Mouse (Mus musculus) intestine, embryonic 16.5 days (tissue): ENCODE results near the gene Ech1. TPM values are rescaled to one million over a fixed set of nuclear protein-coding genes. Genes with fewer than 3 reads are reported as not detected.
A peak's percentile ranks its signal among the peaks of the same experiment; 100 is the strongest.

Source experiments
- ATAC-seq: fragments of 200-750 bp; cut with Nextera tagmentation; 2 replicates; pipeline ENCODE4 v1.8.0; 2017; ENCODE audit warnings: moderate TSS enrichment, moderate library complexity
- H3K27ac ChIP-seq: fragments of 300-500 bp; sonication (generic); 2 replicates; pipeline ENCODE4 v1.5.1; 2014; ENCODE audit warnings: mild to moderate bottlenecking, low read length
- H3K27me3 ChIP-seq: fragments of 300-500 bp; sonication (generic); replicated peaks from 2 replicates; pipeline ENCODE4 v1.6.1; 2014; ENCODE audit warnings: low read length, control low read depth, mixed read lengths; ENCODE audit not compliant: control insufficient read depth, insufficient read depth
- H3K36me3 ChIP-seq: fragments of 300-500 bp; sonication (generic); 2 replicates; pipeline ENCODE4 v1.6.1; 2014; ENCODE audit warnings: low read length, control low read depth; ENCODE audit not compliant: control insufficient read depth, insufficient read depth
- H3K4me1 ChIP-seq: fragments of 300-500 bp; sonication (generic); 2 replicates; pipeline ENCODE4 v1.6.1; 2014; ENCODE audit warnings: low read length, control low read depth, mixed read lengths; ENCODE audit not compliant: control insufficient read depth, insufficient read depth
- H3K4me2 ChIP-seq: fragments of 300-500 bp; sonication (generic); 2 replicates; pipeline ENCODE4 v1.6.1; 2014; ENCODE audit warnings: low read depth, low read length, control low read depth
- H3K4me3 ChIP-seq: fragments of 300-500 bp; sonication (generic); 2 replicates; pipeline ENCODE4 v1.5.1; 2014; ENCODE audit warnings: mild to moderate bottlenecking, low read length
- H3K9ac ChIP-seq: fragments of 300-500 bp; sonication (generic); 2 replicates; pipeline ENCODE4 v1.6.1; 2014; ENCODE audit warnings: low read depth, low read length
- H3K9me3 ChIP-seq: fragments of 300-500 bp; sonication (generic); 2 replicates; pipeline ENCODE4 v1.6.1; 2016; ENCODE audit warnings: low read length, control low read depth; ENCODE audit not compliant: control insufficient read depth
- WGBS: fragments of 180-500 bp; shearing (Covaris S2); extraction: QIAGEN DNeasy Blood & Tissue Kit; methylation state at CpG from one replicate; pipeline ENCODE4 v1.1.7; 2014; 5-methylcytosine and 5-hydroxymethylcytosine counted together
- polyA plus RNA-seq: library from polyadenylated mRNA; unstranded; fragments of >200 nt; fragmentation: Nextera tagmentation; extraction: Ambion mirVana; gene quantifications from 2 replicates; pipeline ENCODE4 v1.2.1, GENCODE M21; 2015

Gene Ech1
- polyA plus RNA-seq, 1 experiment from 2014 or later: 347 TPM

- H3K36me3 ChIP-seq: peaks cover 12% of the 10 kb centered on the region
- no peaks in the 10 kb centered on the region for H3K9me3 ChIP-seq
- ATAC-seq: peak; percentile 77
- H3K9ac ChIP-seq: peak overlapping the region; percentile 56
- WGBS: 43% methylated on average over 6 of the region's 6 CpGs
- peak overlapping the region; percentile 14; the same call in 1 of the 2 replicates for H3K4me3 ChIP-seq
- peak overlapping the region; percentile 96 for H3K27ac ChIP-seq
- H3K4me1 ChIP-seq: peaks cover 18% of the 10 kb centered on the region
- peak overlapping the region; percentile 43 for H3K4me2 ChIP-seq
- no peaks in the 10 kb centered on the region for H3K27me3 ChIP-seq
Observed at GRCm38 (mm10) chr7:28832137-28832536, 7.1 kb downstream of the Ech1 start.

- Histone ChIP-seq H3K36me3 (peaks cover 12% of the 10 kb centered on the region), H3K9me3 (no peaks in the 10 kb centered on the region), H3K27me3 (no peaks in the 10 kb centered on the region), H3K27ac (peak within 1 kb of the TSS; percentile 96), H3K4me2 (peak within 1 kb of the TSS; percentile 60; the same call in 1 of the 2 replicates), H3K4me1 (peaks cover 9% of the 10 kb centered on the region), H3K9ac (peak within 1 kb of the TSS; percentile 74), H3K4me3 (peak within 1 kb of the TSS; percentile 49)
- ATAC-seq: peak; percentile 84
- WGBS: 64% methylated on average over 6 of the region's 6 CpGs
Observed at GRCm38 (mm10) chr7:28833723-28834347, 8.8 kb downstream of the Ech1 start, which contains the start of gene Lgals4. Gene Lgals4 (plus strand): TSS chr7:28833854.

DNA sequence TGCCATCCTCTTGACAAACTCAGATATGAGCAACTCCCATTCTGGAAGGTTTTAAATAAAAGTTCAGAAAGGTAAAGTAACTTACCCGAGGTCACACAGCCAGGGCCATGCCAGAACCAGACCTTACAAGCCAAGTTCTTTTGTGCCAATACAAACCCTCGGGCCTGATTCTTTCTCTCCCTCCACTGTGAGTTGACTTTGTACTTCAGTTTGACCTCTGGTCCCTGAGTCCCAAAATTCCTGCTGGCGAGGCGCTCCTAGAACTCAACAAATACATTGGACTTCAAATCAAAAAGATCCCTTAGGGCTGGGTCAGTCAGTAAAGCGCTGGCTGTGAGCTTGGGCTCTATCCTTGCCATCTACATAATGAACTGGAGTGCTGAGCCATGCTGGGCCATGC is 11.9 kb downstream of the Ech1 start:
- ATAC-seq: no peak
- H3K9me3 ChIP-seq: no peaks in the 10 kb centered on the region
- peak overlapping the region; percentile 60 for H3K4me2 ChIP-seq
- H3K4me3 ChIP-seq: peak overlapping the region; percentile 49
- H3K27ac ChIP-seq: peak overlapping the region; percentile 75
- H3K4me1 ChIP-seq: no peaks in the 10 kb centered on the region
- 77% methylated on average over 5 of the region's 5 CpGs for WGBS
- no peaks in the 10 kb centered on the region for H3K36me3 ChIP-seq
- no peaks in the 10 kb centered on the region for H3K27me3 ChIP-seq
- peak overlapping the region; percentile 74 for H3K9ac ChIP-seq

- 58% methylated on average over 9 of the region's 9 CpGs for WGBS
- Histone ChIP-seq H3K4me2 (peak overlapping the region; percentile 60), H3K4me3 (peak overlapping the region; percentile 32), H3K9me3 (no peaks in the 10 kb centered on the region), H3K27me3 (no peaks in the 10 kb centered on the region), H3K27ac (peak overlapping the region; percentile 75), H3K9ac (peak overlapping the region; percentile 49), H3K4me1 (no peaks in the 10 kb centered on the region), H3K36me3 (no peaks in the 10 kb centered on the region)
- ATAC-seq: peak; percentile 60
Observed at GRCm38 (mm10) chr7:28838331-28838730, 13.3 kb downstream of the Ech1 start.

DNA sequence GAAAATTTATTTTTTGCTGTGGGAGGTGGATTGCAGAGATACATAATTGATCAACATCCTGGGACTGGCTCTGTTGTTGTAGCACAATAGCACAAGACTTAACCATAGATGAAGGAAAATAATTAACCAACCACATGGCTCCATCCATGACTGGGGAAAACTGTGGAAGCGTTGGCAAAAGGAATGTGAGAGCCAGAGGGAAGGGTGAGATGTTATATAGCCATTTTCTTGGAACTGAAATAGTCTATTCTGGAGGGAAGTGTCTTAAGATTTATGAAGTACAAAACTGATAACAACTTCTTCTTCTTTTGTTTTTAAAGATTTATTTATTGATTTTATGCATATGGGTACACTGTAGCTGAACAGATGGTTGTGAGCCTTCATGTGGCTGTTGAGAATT is 22.3 kb downstream of the Ech1 start:
- Histone ChIP-seq H3K9ac (no peak overlapping the region), H3K4me2 (no peak overlapping the region), H3K27ac (no peak overlapping the region), H3K9me3 (no peaks in the 10 kb centered on the region), H3K4me3 (no peak overlapping the region), H3K36me3 (no peaks in the 10 kb centered on the region), H3K4me1 (peaks cover 10% of the 10 kb centered on the region), H3K27me3 (no peaks in the 10 kb centered on the region)
- no peak for ATAC-seq
- 63% methylated on average over 1 of the region's 1 CpGs for WGBS

- H3K27me3 ChIP-seq: no peaks in the 10 kb centered on the region
- H3K9me3 ChIP-seq: no peaks in the 10 kb centered on the region
- 23% methylated on average over 1 of the region's 1 CpGs for WGBS
- no peaks in the 10 kb centered on the region for H3K36me3 ChIP-seq
- H3K4me1 ChIP-seq: peaks cover 10% of the 10 kb centered on the region
- H3K4me3 ChIP-seq: no peak overlapping the region
- no peak overlapping the region for H3K4me2 ChIP-seq
- peak; percentile 68 for ATAC-seq
- peak overlapping the region; percentile 65 for H3K27ac ChIP-seq
- H3K9ac ChIP-seq: peak overlapping the region; percentile 40; the same call in 1 of the 2 replicates
Observed at GRCm38 (mm10) chr7:28849700-28850236, 24.8 kb downstream of the Ech1 start.

- Histone ChIP-seq H3K36me3 (no peaks in the 10 kb centered on the region), H3K27me3 (no peaks in the 10 kb centered on the region), H3K27ac (peak overlapping the region; percentile 65), H3K4me1 (peaks cover 10% of the 10 kb centered on the region), H3K9ac (no peak overlapping the region), H3K4me3 (no peak overlapping the region), H3K9me3 (no peaks in the 10 kb centered on the region), H3K4me2 (peak overlapping the region; percentile 11; the same call in 1 of the 2 replicates)
- WGBS: 80% methylated on average over 4 of the region's 4 CpGs
- ATAC-seq: peak; percentile 65
Observed at GRCm38 (mm10) chr7:28850642-28851041, 25.6 kb downstream of the Ech1 start.

DNA sequence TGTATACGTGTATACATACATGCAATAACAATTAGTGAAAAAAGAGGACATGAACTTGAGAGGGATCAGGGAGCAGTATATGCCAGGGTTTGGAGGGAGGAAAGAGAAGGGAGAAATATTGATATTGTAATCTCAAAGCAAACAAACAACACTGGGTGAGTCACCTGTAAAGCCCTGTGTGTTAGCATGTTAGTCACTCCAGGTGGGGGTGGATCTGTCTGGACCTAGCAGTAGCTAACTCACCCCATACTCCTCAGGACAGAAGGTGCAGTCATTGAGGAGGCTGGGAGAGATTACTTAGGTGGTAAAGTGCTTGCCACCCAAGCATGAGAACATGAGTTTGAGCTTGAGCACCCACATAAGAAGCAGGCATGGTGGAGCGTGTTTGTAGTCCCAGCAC is 34.9 kb downstream of the Ech1 start:
- peaks cover 9% of the 10 kb centered on the region; the same call in 1 of the 2 replicates for H3K4me1 ChIP-seq
- no peaks in the 10 kb centered on the region for H3K36me3 ChIP-seq
- no peak overlapping the region for H3K4me3 ChIP-seq
- no peak overlapping the region for H3K27ac ChIP-seq
- no peak for ATAC-seq
- H3K9ac ChIP-seq: no peak overlapping the region
- no peak overlapping the region for H3K4me2 ChIP-seq
- peaks cover 4% of the 10 kb centered on the region; the same call in 1 of the 2 replicates for H3K9me3 ChIP-seq
- no peaks in the 10 kb centered on the region for H3K27me3 ChIP-seq
- WGBS: 93% methylated on average over 2 of the region's 2 CpGs

GRCm38 (mm10) chr7:28860898-28861297 is 35.9 kb downstream of the Ech1 start:
- WGBS: 89% methylated on average over 6 of the region's 6 CpGs

More at GRCm38 (mm10) chr7:28860898-28861297, 35.9 kb downstream of the Ech1 start:
- Histone ChIP-seq H3K9ac (no peak overlapping the region), H3K27ac (no peak overlapping the region), H3K36me3 (no peaks in the 10 kb centered on the region), H3K27me3 (no peaks in the 10 kb centered on the region), H3K9me3 (peaks cover 4% of the 10 kb centered on the region; the same call in 1 of the 2 replicates), H3K4me1 (peaks cover 9% of the 10 kb centered on the region; the same call in 1 of the 2 replicates), H3K4me3 (no peak overlapping the region), H3K4me2 (no peak overlapping the region)
- no peak for ATAC-seq
